Mouse (Mus musculus): Measurements from ENCODE around the gene Pon1. TPM values are rescaled to one million over a fixed set of nuclear protein-coding genes. Genes with fewer than 3 reads are reported as not detected.

Pon1 gene
- total RNA-seq, 4 experiments from 2014 or later: not detected

DNA sequence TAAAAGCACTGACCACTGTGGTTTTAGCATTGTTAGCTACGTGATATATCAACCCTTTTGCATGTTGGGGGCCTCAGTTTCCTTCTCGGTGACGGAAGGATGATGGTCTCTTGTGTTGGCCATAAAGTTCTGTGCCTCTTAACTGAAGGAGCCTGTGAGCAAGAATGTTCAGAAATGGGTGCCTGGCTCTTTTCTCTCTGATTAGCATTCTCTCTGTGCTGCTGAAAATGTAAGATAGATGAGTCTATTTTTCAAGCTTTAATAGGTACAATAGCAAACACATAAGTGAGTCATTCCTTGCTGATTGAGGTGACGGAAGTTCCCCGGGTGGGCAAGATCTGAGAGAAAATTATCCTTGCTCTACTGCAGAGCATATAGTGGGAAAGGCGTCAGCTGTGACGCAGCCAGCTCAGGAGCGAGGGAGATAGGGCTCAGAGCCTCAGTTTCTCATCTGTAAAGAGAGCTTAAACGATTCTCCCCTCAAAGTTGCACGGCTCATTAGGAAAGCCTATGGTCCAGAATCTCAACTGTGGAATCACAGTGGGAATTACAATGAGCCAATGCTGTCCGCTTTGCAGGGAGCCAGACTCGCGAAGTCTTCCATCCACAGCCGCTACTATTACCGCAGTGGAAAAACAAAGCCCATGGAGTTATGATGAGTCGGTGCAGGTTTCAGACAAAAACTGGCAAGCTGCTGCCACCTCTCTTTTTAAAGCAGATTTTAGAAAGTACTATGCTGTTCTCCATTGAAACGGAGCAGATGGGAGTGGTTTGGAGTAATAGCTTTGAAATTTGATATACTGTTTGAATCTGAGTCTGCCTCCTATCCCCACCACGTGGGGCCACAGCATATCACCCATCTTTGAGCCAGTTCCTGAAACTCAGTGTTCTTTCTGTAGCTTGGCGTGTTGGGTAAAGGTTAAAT is 15.5 kb downstream of the Pon1 start:
- no peak for DNase-seq (ENCODE audit: low spot score)

DNA sequence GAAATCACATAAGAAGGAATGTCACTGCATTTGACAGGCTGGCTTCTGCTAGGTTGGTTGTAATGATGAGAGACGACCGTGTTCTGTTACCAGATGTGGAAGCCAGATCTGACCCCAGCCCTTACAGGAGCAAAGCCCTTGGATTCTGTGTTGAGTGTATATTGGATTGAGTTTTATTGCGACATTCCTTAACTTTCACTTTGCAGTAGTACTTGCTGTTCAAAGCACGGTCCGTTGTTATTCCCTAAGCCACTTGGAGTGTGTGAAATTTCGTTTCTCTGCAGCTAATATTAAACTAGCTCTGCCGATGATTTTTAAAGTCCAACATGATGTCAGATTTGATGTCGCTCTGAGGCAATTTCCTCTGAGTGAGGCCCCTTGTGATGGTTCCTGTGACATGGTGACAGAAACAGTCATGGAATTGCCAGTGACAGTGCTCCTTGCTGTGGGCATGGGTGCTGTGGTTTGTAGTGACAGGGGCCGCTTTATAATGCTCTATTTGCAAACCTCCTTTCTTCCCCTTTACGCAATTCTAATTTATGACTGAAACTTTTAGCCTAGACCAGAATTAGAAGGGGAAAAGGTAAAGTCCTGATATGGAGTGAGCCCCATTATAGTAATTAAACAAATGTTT is 19.4 kb downstream of the Pon1 start:
- DNase-seq (ENCODE audit: low spot score): no peak

DNA sequence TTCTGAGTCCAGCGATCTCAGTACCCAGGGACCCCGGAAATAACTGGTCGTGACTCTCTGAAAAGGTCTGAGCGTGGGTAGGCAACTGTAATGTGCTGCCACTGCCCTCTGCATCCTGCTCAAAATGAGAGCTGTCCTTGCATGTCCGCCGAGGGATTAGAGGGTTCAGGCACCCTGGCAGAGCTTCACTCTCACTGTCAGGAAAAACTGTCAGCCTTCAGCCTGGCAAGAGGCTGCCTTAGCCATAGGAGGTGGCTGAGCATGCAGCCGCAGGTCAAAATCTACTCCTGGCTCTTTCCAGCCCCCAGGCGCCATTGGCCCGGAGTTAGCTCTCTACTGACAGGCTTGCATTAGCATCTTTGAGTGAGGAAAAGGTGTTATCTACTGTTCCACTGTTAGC is 21.2 kb downstream of the Pon1 start:
- DNase-seq (ENCODE audit: low spot score): no peak

DNA sequence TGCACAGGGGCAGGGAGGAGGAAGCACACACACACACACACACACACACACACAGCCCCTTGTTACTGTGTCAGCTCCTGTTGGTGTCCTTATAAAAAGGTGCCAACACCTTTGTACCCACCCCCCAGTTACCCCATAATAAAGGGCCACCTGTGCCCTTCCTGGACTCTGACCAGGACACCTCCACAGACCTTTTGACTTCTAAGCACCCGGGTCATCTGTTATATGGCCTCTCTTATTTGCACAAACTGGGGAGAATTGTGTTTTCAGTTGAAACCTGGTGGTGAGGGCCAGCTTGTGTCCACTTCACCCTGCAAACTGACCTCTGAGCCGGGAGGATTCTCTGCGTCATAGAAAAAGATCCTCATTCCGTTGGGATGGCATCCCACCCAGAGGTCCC is 22.3 kb downstream of the Pon1 start:
- no peak for DNase-seq (ENCODE audit: low spot score)

DNA sequence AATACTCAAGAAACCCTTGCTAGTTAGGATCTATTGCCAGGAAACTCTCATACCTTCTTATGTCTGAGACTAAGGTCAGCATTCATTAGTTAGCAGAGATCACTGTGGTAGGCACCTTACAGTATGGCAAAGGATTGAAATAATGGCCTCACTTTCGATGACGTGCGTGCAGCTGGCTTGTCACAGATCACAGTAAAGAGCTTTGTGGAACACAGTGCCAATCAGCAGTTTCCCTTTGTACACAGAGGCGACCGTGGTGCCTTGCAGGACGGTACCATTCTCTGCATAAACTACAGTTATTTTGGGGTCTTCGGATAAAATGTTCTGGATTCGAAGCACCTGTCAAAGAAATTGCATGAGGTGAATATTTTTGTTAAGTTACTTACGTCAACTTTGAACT is 25.6 kb downstream of the Pon1 start:
- no peak for DNase-seq (ENCODE audit: low spot score)

DNA sequence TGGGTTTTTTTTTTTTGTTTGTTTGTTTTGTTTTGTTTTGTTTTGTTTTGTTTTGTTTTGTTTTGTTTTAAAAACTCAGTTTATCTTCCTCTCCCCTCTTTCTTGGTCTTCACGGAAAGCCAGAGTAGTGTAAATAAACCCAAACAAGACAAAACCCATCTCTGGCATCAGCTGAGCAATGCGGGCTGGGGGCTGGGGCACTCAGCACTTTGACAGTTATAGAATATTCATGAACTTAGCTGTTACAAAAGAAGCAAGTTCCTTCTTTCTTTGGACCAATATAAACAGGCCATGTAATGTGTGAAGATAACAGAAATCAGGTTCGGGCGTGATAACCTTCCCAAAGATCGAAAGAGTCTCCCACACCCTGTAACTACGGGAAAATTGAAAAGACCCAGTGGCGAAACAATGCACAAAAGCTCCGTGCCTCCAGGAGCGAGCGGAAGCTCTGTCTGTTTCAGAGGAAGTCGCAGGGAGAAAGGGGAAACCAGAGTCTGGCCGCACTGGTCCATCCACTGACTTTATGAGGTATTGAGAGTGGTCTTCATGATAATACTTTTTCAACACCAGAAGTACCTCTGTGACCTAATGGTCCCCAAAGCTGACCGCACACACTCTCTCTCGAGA is 26.6 kb downstream of the Pon1 start:
- DNase-seq (ENCODE audit: low spot score): peak; percentile 13

DNA sequence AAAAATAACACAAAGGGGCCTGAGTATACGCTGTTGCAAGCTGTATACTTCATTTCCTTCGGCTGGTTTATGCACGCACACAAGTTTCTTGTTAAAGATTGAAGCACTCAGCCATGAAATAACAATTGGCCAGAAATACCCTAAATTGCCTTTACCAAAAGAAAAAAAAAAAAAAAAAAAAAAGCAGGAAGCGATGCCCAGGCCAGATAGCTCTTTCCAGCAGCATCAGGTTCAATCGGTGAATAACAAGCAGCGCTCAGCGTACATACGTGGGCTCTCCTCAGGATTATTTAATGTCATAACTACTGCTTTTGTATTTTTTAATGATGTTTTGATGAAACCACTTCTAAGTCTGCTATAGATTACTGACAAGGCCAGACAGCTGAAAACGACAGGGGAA is 28.9 kb downstream of the Pon1 start:
- DNase-seq (ENCODE audit: low spot score): no peak

DNA sequence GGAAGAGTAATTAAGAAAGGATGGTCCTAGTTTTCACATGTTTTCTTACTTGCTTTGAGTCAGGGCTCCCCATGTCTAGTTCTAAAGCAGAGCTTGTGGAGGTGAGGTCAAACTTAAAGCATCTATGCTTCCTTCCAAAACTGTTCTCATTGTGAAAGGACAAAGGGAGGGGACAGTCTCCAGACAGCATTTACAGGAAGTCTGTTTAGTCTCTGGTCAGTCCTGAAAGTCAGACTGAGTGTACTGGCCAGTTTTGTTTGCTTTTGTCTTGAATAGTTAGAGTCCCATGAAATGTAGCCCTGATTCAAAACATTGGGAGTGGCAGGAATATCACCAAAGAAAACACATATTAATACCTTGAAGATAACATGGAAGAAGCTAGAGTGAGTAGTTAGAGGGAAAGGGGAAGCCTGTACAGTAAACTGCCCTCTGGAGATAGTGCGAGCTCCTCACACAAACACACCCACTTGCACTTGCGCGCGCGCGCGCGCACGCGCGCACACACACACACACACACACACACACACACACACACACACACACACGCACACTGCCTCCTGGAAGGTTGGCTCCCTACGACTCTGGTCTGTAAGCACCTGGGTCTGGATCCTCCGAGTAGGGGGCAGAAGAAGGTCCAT is 30.1 kb downstream of the Pon1 start:
- DNase-seq (ENCODE audit: low spot score): no peak

DNA sequence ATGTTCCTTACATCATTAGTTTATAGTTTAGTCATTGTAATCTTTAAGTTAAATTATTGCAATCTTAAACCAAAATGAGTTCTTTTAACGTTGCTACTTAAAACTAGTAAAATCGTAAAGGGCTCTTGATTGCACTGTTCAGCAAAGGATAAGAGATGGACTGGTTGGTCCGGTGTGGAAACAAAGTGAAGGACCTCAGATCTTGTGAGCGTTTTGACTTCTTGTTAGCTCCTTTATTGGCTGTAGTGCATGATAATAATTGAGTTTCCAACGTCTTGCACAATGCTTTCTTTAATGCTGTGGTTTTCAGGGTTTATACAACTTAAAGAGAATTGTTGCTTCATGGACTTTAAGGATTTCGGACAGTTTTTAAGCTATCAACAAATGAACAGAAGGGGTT is 31.7 kb downstream of the Pon1 start:
- DNase-seq (ENCODE audit: low spot score): no peak

DNA sequence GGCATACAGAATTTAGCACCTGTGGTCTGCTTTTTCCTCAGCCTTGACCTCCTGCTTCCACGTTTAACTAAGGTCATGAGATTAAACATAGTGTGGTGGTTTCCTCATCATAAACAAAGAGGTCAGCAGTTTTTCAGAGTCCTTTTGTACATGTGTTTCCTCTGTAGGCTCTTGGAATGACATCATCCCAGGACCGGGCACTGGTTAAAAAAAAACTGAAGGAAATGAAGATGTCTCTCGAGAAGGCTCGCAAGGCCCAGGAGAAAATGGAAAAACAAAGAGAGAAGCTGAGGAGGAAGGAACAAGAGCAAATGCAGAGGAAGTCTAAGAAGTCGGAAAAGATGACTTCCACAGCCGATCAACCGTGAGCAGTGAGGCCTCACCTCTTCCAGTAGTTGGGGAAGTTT is 34.4 kb downstream of the Pon1 start:
- peak; percentile 16 for DNase-seq (ENCODE audit: low spot score)

DNA sequence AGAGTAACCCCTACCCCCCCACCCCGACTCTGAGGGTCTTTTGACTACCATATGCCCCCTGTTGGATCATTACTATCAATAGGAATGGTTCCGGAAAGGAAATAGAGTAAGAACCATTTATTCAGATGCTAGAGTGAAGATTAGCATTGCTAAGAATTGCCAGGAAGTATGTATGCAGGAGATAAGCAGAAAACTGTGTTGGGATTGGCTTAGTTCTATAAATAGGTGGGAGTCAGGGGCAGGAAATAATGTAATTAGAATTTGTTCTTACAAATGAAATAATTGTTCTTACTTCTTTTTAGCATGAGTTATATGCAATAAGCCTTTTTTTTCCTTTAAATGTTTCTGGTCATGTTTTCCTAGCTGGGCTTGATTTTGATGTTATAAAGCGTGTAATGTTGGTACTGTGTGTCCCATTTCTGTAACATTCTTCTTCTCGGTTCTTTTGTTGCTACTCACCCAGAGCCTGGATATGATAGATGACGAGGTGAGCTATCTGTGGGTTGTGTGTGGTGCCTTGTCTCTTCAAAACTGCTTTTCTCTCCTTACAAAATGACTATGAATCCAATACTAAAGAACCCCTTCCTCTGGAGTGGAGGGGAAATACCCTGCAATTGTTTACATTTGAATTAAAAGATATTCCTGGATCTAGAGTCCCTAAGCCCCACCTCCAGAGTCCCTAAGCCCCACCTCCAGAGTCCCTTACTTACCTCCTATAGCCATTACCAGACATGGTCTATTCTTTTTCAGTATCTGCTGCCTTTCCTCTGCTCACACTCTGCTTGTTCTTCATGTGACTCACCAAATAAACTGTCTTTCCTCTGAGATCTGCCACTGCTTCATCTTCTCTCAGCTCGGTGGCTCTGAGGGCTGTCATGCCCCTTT is 37.0 kb downstream of the Pon1 start:
- DNase-seq (ENCODE audit: low spot score): no peak

DNA sequence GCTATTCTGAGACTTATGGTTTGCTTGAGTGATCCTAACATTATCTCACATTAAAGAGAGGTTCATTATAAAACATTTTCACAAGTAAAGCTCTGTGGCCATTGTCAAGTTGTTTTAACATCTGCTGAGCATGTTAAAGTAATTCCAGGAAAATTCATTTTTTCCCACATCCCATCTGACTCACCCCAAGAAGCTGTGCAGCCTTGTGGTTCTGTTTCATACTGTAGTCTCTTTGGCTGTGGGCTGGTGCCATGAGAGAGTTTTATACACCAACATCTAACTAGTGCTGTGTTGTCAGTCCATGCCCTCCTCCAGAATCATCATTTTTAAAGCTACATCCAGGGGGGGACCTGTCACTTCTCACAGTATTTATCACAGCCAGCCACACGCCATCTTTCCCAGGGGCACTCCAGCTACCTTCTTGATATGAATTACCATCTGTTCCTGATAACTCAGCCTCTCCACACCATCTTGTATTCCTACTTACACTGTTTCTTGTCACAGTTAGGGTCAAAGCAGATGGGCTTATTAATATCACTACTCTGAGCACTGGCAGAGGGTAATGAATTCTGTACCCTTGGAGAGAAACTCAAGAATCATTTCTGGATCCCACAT is 38.3 kb downstream of the Pon1 start:
- DNase-seq (ENCODE audit: low spot score): no peak

DNA sequence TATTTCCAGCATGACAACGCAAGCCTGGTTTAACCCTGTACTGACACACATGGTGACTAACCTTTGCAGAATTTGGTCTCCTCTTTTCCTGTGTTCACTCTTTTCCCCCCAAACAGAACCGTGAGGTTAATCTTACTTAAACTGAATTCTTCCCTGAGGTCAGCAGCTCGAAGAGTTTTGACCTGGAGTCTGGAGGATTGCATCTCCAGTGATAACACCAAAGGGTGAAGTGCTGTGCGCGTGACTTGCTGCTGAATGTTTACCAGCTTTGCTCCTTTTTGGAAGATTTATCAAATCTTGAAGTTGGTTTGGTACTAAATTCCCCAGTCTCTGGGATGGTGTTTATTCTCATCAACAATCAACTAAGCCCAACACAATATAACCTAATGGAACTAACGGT is 39.0 kb downstream of the Pon1 start:
- no peak for DNase-seq (ENCODE audit: low spot score)

DNA sequence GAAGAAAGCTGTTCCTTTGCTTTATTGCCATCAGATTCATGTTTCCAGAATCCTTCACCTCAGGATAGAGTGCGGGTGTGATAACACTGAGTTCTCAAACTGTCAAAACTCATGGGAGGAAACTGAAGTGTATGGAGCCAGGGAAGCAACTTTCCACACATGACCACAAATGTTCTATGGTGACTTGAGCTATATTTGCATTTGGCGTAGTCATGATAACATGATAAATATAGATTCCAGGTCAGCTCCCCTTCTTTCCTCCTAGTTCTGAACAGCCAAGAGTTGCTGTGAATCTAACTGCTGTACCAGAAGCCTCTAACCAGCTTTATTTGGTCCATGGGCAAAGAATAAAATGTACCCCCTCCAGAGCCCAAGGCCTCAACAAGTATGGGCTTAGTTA is 41.6 kb downstream of the Pon1 start:
- no peak for DNase-seq (ENCODE audit: low spot score)

DNA sequence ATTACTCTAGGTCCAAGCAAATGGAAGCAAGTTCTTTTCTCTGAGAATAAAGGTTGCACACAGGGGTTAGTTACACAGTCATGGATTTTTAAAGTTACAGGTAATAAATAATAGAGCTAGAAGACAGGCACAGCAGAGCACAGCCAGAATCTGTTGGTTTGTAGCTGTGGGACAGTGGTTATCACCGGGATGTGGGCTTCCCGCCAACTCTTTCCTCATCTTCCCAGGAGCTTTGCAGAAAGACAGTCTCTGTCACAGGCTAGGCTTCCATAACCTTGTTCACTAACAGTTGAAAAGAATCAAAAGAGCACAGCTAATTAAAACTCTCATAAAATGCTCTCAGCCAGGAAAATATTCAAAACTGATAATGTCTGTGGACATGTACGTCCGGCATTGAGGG is 42.6 kb downstream of the Pon1 start:
- DNase-seq (ENCODE audit: low spot score): no peak

DNA sequence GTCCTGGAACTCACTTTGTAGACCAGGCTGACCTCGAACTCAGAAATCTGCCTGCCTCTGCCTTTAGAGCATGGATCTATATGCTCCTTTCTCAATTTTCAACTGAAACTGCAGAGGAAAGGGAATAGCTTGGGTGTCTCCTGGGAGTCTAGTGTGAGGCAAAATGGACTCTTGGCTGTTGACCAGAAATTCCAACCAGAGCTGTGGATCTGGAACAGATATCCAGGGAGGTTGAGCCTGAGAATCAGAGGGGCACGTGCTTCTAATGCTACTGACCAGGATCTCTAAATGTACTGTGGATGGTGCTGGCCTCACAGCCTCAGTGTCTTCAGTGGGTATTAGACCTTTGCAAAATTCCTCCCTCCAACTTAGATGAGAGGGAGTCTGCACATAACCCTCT is 43.8 kb downstream of the Pon1 start:
- no peak for DNase-seq (ENCODE audit: low spot score)

DNA sequence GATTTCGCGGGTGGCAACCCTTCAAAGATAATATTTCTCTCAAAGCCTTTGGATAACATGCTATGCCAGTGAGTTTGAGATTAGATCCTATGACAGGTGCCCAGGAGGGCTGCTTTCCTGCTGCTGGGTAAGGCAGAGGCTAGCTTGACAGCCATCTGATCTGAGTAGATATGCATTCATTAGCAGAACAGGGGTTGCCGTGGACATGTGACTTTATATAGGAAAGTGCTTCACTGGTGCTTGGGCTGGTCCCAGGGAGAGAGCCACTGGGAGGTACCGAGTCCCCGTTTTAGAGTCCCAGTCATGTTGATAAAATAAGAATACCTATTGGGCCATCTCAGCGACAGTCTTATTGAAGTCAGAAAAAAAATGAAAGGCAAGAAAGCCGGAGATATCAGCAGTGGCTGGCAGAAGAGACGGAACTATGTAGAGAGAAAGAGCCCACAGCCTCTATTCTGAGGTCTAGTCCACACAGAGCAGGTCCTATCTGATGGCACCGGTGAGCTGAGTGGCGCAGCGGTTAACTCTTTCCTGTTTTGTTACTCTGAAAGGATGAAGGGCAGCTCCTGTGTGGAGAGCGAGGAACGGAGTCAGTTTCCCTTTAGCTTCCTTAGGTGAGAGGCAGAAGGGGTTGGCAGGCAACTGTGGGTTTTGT is 46.1 kb downstream of the Pon1 start:
- no peak for DNase-seq (ENCODE audit: low spot score)

DNA sequence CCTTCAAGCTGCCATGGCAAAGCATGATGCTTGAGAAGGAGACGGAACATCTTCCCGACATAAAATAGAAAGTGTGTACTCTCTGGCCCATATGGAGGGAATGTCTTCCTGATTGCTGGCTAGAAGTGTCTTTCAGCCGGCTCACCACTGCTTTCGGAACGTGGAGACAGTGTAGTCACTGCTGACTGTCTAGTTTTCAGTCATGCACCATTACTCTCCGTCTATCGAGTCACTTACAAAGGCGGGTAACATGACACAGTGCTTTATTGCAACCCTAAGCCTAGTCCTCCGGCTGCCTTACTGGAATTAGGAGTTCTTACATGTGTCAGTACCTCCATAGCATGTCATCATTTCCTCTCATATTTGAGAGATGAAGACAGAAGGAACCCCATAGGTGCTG is 54.1 kb downstream of the Pon1 start:
- DNase-seq (ENCODE audit: low spot score): no peak

DNA sequence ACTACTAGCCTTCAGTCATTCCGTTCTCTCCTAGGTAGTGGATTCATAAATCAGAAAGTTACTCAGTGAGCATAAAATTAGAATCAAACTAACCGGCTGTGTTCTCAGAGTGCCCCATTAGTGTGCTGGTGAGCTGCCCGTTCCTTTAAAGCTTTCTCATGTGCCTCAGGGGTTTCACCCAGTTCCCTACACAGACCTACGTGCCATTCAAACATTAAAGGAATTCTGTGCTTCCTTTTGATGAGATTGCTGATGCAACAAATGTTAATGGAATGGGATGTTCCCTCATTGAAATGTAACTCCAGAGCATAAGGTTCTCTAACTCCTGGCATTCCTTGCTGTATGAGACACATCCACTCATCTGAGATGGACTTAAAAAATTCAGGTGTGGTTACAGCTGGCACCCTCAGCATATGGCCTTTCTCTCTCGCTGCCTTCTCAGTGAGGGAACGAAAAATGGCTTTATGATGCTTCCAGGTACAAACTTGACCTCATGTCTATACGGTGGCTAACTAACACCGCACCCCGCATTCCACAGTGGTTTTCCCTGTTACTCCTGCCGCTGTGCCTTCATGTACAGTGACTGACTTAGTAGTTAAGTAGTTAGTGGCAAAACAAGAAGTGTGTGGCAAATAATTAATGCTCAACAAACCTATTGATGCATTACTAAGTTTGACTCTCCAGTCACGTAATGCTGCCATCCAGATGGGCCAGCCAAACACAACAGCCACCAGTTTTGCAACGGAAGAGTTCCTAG is 54.7 kb downstream of the Pon1 start:
- DNase-seq (ENCODE audit: low spot score): no peak

DNA sequence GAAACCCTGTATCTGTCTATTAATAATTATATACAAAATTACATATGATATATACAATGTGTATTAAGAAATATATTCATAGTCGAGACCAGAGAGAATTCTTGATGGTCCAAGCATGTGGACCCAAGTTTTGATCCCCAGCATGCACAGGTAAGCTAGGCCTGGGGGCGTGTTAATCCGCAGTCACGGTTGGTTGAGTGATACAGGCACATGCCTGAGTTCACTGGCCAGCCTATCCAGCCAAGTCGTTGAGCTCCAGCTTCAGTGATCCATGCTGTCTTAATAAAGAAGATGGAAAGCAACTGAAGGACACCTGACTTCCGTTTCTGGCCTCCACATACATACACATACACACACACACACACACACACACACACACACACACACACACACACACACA is 57.7 kb downstream of the Pon1 start:
- DNase-seq (ENCODE audit: low spot score): no peak

Data from heart, adult 8-10 months (tissue).